Mouse (Mus musculus): ENCODE measurements around the gene Cxcl17. TPM values are rescaled to one million over a fixed set of nuclear protein-coding genes. Genes with fewer than 3 reads are reported as not detected.
A peak's percentile ranks its signal among the peaks of the same experiment; 100 is the strongest.
"Not testable (repeated sequence)": the region's sequence is repeated elsewhere in the genome, so short reads cannot be mapped to it uniquely, and the experiment has no call there.

The Cxcl17 gene
- polyA plus RNA-seq, 2 experiments = not detected

GRCm38 (mm10) chr7:25401551-25401950 lies 11.1 kb downstream of the Cxcl17 start:
- Histone ChIP-seq H3K27me3 (ENCODE audit: control insufficient read depth, insufficient read depth, low read length) (no peaks in the 10 kb centered on the region), H3K36me3 (replicated peaks; ENCODE audit: control insufficient read depth, insufficient read depth, low read depth) (no peaks in the 10 kb centered on the region), H3K9me3 (ENCODE audit: control insufficient read depth, low read length) (no peaks in the 10 kb centered on the region), H3K4me1 (replicated peaks; ENCODE audit: control insufficient read depth in 2 of 2, insufficient read depth in 2 of 2, low read length in 1 of 2) (peaks cover 0 to 7% of the 10 kb centered on the region in 2 experiments; a peak in 3 of 4 replicates), H3K9ac (replicated peaks) (no peak overlapping the region), H3K27ac (no peak overlapping the region), H3K4me2 (ENCODE audit: low read depth) (no peak overlapping the region), H3K4me3 (ENCODE audit: insufficient read depth in 1 of 2, low read depth in 2 of 2, low read length in 2 of 2) (no peak overlapping the region)
- ATAC-seq (ENCODE audit: insufficient read depth) = no peak
- DNase-seq (ENCODE audit: low read depth in 3 of 3, low spot score in 3 of 3) = no peak
- TF ChIP-seq CTCF (IDR thresholded peaks at IDR 0.05; ENCODE audit: low read depth) (no peak), EP300 (IDR thresholded peaks at IDR 0.05; ENCODE audit: low read depth) (no peak)
- 54% methylated on average over 2 of the region's 2 CpGs for WGBS (ENCODE audit: insufficient replicate concordance)

- H3K9me3 ChIP-seq (ENCODE audit: control insufficient read depth, low read length); ATAC-seq (ENCODE audit: insufficient read depth); H3K4me2 ChIP-seq (ENCODE audit: low read depth); DNase-seq (ENCODE audit: low read depth in 3 of 3, low spot score in 3 of 3); H3K27ac ChIP-seq; H3K36me3 ChIP-seq (replicated peaks; ENCODE audit: control insufficient read depth, insufficient read depth, low read depth); H3K27me3 ChIP-seq (ENCODE audit: control insufficient read depth, insufficient read depth, low read length); H3K9ac ChIP-seq (replicated peaks); H3K4me3 ChIP-seq (ENCODE audit: insufficient read depth in 1 of 2, low read depth in 2 of 2, low read length in 2 of 2): not testable (repeated sequence)
- H3K4me1 ChIP-seq (replicated peaks; ENCODE audit: control insufficient read depth in 2 of 2, insufficient read depth in 2 of 2, low read length in 1 of 2) = peaks cover 9 to 14% of the 10 kb centered on the region in 2 experiments
Observed at GRCm38 (mm10) chr7:25399028-25399427, 13.7 kb downstream of the Cxcl17 start.

GRCm38 (mm10) chr7:25398610-25399009 lies 14.1 kb downstream of the Cxcl17 start, which contains the start of gene Lipe:
Gene Lipe, minus strand, starts transcription at chr7:25398710.
- 83% methylated on average over 1 of the region's 1 CpGs for WGBS (ENCODE audit: insufficient replicate concordance)

GRCm38 (mm10) chr7:25396621-25397020 lies 16.1 kb downstream of the Cxcl17 start:
- Histone ChIP-seq H3K27me3 (ENCODE audit: control insufficient read depth, insufficient read depth, low read length) (no peaks in the 10 kb centered on the region), H3K4me3 (ENCODE audit: insufficient read depth in 1 of 2, low read depth in 2 of 2, low read length in 2 of 2) (no peak overlapping the region), H3K9ac (replicated peaks) (no peak overlapping the region), H3K9me3 (ENCODE audit: control insufficient read depth, low read length) (no peaks in the 10 kb centered on the region), H3K4me2 (ENCODE audit: low read depth) (no peak overlapping the region; the same call in 1 of the 2 replicates), H3K4me1 (replicated peaks; ENCODE audit: control insufficient read depth in 2 of 2, insufficient read depth in 2 of 2, low read length in 1 of 2) (peaks cover 7 to 9% of the 10 kb centered on the region in 2 experiments; a peak in 3 of 4 replicates), H3K27ac (no peak overlapping the region), H3K36me3 (replicated peaks; ENCODE audit: control insufficient read depth, insufficient read depth, low read depth) (no peaks in the 10 kb centered on the region)
- ATAC-seq (ENCODE audit: insufficient read depth) = no peak
- TF ChIP-seq CTCF (IDR thresholded peaks at IDR 0.05; ENCODE audit: low read depth) (no peak), EP300 (IDR thresholded peaks at IDR 0.05; ENCODE audit: low read depth) (no peak)
- WGBS (ENCODE audit: insufficient replicate concordance) = 85% methylated on average over 14 of the region's 14 CpGs
- DNase-seq (ENCODE audit: low read depth in 3 of 3, low spot score in 3 of 3) = no peak

More at GRCm38 (mm10) chr7:25398610-25399009, 14.1 kb downstream of the Cxcl17 start, which contains the start of gene Lipe:
- no peak for TF ChIP-seq CTCF (IDR thresholded peaks at IDR 0.05; ENCODE audit: low read depth)
- peaks cover 9 to 14% of the 10 kb centered on the region in 2 experiments for H3K4me1 ChIP-seq (replicated peaks; ENCODE audit: control insufficient read depth in 2 of 2, insufficient read depth in 2 of 2, low read length in 1 of 2)
- H3K27ac ChIP-seq = no peak within 1 kb of the TSS
- H3K36me3 ChIP-seq (replicated peaks; ENCODE audit: control insufficient read depth, insufficient read depth, low read depth) = no peaks in the 10 kb centered on the region
- no peak for DNase-seq (ENCODE audit: low read depth in 3 of 3, low spot score in 3 of 3)
- H3K27me3 ChIP-seq (ENCODE audit: control insufficient read depth, insufficient read depth, low read length) = no peaks in the 10 kb centered on the region
- no peak within 1 kb of the TSS for H3K9ac ChIP-seq (replicated peaks)
- no peaks in the 10 kb centered on the region for H3K9me3 ChIP-seq (ENCODE audit: control insufficient read depth, low read length)
- no peak within 1 kb of the TSS for H3K4me2 ChIP-seq (ENCODE audit: low read depth)
- no peak within 1 kb of the TSS for H3K4me3 ChIP-seq (ENCODE audit: insufficient read depth in 1 of 2, low read depth in 2 of 2, low read length in 2 of 2)
- ATAC-seq (ENCODE audit: insufficient read depth) = no peak

GRCm38 (mm10) chr7:25395558-25396521 lies 16.8 kb downstream of the Cxcl17 start:
- 5% methylated on average over 52 of the region's 52 CpGs for WGBS (ENCODE audit: insufficient replicate concordance)
- peaks cover 8 to 10% of the 10 kb centered on the region in 2 experiments for H3K4me1 ChIP-seq (replicated peaks; ENCODE audit: control insufficient read depth in 2 of 2, insufficient read depth in 2 of 2, low read length in 1 of 2)
- no peaks in the 10 kb centered on the region for H3K36me3 ChIP-seq (replicated peaks; ENCODE audit: control insufficient read depth, insufficient read depth, low read depth)
- no peaks in the 10 kb centered on the region for H3K9me3 ChIP-seq (ENCODE audit: control insufficient read depth, low read length)
- DNase-seq (ENCODE audit: low read depth in 3 of 3, low spot score in 3 of 3) = peak; percentile 78 to 87 (median 81)
- peak overlapping the region; percentile 96 for H3K4me2 ChIP-seq (ENCODE audit: low read depth)
- TF ChIP-seq CTCF (IDR thresholded peaks at IDR 0.05; ENCODE audit: low read depth) = no peak
- peak overlapping the region; percentile 47 for H3K9ac ChIP-seq (replicated peaks)
- H3K4me3 ChIP-seq (ENCODE audit: insufficient read depth in 1 of 2, low read depth in 2 of 2, low read length in 2 of 2) = peak overlapping the region; percentile 71 to 79
- H3K27me3 ChIP-seq (ENCODE audit: control insufficient read depth, insufficient read depth, low read length) = no peaks in the 10 kb centered on the region
- no peak overlapping the region for H3K27ac ChIP-seq
- ATAC-seq (ENCODE audit: insufficient read depth) = peak; percentile 93
